ENCODE assay signal across 8 mouse cellular contexts in genomic region chr3:116835350-116835749, GRCm38 (mm10). TPM values are rescaled to one million over a fixed set of nuclear protein-coding genes. Genes with fewer than 3 reads are reported as not detected.
DNase-seq lines count a peak whose midpoint lies in the region; ATAC-seq and TF ChIP-seq lines count a peak whose summit lies in the region.

No protein-coding gene starts in this region.

- no peak for ATAC-seq in erythroblast, adult 5-6 weeks (replicated peaks; ENCODE audit: low FRiP score, poor library complexity, severe bottlenecking)
- no peak for ATAC-seq in lung, embryonic 16.5 days (ENCODE audit: low read depth)
- no peak for ATAC-seq in limb, embryonic 14.5 days (ENCODE audit: low FRiP score, low read depth)

- H3K9me3 ChIP-seq in erythroblast, embryonic 14.5 days (ENCODE audit: control insufficient read depth, low read length): no peaks in the 10 kb centered on the region
- H3K9me3 ChIP-seq in lung, embryonic 16.5 days (ENCODE audit: control insufficient read depth, low read length): no peaks in the 10 kb centered on the region
- H3K9me3 ChIP-seq in limb, embryonic 14.5 days (ENCODE audit: control insufficient read depth, low read length): no peaks in the 10 kb centered on the region

- WGBS in lung, embryonic 16.5 days: 65% methylated on average over 4 of the region's 4 CpGs
- WGBS in limb, embryonic 14.5 days: 72% methylated on average over 4 of the region's 4 CpGs
- 33% methylated on average over 4 of the region's 4 CpGs for WGBS in small intestine, adult 2 months

- peak overlapping the region; percentile 66 for H3K9ac ChIP-seq in lung, embryonic 16.5 days (ENCODE audit: low read length)
- H3K9ac ChIP-seq in limb, embryonic 14.5 days (ENCODE audit: low read depth, low read length, severe bottlenecking): peak overlapping the region; percentile 49; the same call in 1 of the 2 replicates

- H3K27ac ChIP-seq in lung, embryonic 16.5 days (ENCODE audit: low read length): no peak overlapping the region; the same call in 1 of the 2 replicates
- H3K27ac ChIP-seq in limb, embryonic 14.5 days (replicated peaks; ENCODE audit: low read depth, low read length): no peak overlapping the region
- H3K27ac ChIP-seq in small intestine, adult 2 months (ENCODE audit: insufficient read depth, low read depth, low read length): 0 out of 2 replicates have a peak overlapping the region, but pooled peaks have one; percentile 38

- no peak for TF ChIP-seq POLR2A in limb, embryonic 14.5 days (IDR thresholded peaks at IDR 0.05; ENCODE audit: borderline replicate concordance, extremely low read depth, insufficient read depth, insufficient read length)
- no peak for TF ChIP-seq POLR2A in small intestine, adult 2 months (IDR thresholded peaks at IDR 0.05; ENCODE audit: low read depth, low read length)

- no peak for TF ChIP-seq CTCF in small intestine, adult 2 months (IDR thresholded peaks at IDR 0.05; ENCODE audit: extremely low read depth, insufficient read length, insufficient replicate concordance, low read depth, low read length)

- H3K4me1 ChIP-seq in erythroblast, embryonic 14.5 days (ENCODE audit: control insufficient read depth): peaks cover 18% of the 10 kb centered on the region
- H3K4me1 ChIP-seq in lung, embryonic 16.5 days (replicated peaks; ENCODE audit: control insufficient read depth, insufficient read depth, low read length): peaks cover 3% of the 10 kb centered on the region; the same call in 1 of the 2 replicates
- H3K4me1 ChIP-seq in limb, embryonic 14.5 days (ENCODE audit: control insufficient read depth, insufficient read depth, low read length): no peaks in the 10 kb centered on the region
- no peaks in the 10 kb centered on the region; the same call in 1 of the 2 replicates for H3K4me1 ChIP-seq in small intestine, adult 2 months (ENCODE audit: control insufficient read depth, insufficient read depth, insufficient read length, low read length)

- no peak for DNase-seq in lung, postnatal 10 days
- no peak for DNase-seq in limb, embryonic 14.5 days (ENCODE audit: low spot score)
- DNase-seq in gastrocnemius, postnatal 25 days: no peak
- DNase-seq in gastrocnemius, postnatal 4 days (ENCODE audit: low spot score in 2 of 2): no peak

- H3K27me3 ChIP-seq in erythroblast, embryonic 14.5 days (ENCODE audit: control insufficient read depth): no peaks in the 10 kb centered on the region
- no peaks in the 10 kb centered on the region; the same call in 1 of the 2 replicates for H3K27me3 ChIP-seq in lung, embryonic 16.5 days (ENCODE audit: control insufficient read depth, insufficient read depth, low read depth, low read length)
- no peaks in the 10 kb centered on the region for H3K27me3 ChIP-seq in limb, embryonic 14.5 days (ENCODE audit: control insufficient read depth, insufficient read depth, low read length)
- H3K27me3 ChIP-seq in small intestine, adult 2 months (ENCODE audit: control insufficient read depth, insufficient read depth, low read length): no peaks in the 10 kb centered on the region

- H3K4me2 ChIP-seq in lung, embryonic 16.5 days (ENCODE audit: low read depth, low read length): peak overlapping the region; percentile 80
- peak overlapping the region; percentile 63 for H3K4me2 ChIP-seq in limb, embryonic 14.5 days (replicated peaks; ENCODE audit: low read depth, low read length, severe bottlenecking)

- no peaks in the 10 kb centered on the region for H3K36me3 ChIP-seq in erythroblast, embryonic 14.5 days (ENCODE audit: control insufficient read depth)
- no peaks in the 10 kb centered on the region for H3K36me3 ChIP-seq in lung, embryonic 16.5 days (ENCODE audit: control insufficient read depth, insufficient read depth, low read length)
- no peaks in the 10 kb centered on the region for H3K36me3 ChIP-seq in limb, embryonic 14.5 days (ENCODE audit: control insufficient read depth, insufficient read depth, low read length)
- no peaks in the 10 kb centered on the region for H3K36me3 ChIP-seq in small intestine, adult 2 months (ENCODE audit: control insufficient read depth, insufficient read depth, low read length)

- peak overlapping the region; percentile 55 for H3K4me3 ChIP-seq in erythroblast, embryonic 14.5 days (replicated peaks)
- peak overlapping the region; percentile 50; the same call in 1 of the 2 replicates for H3K4me3 ChIP-seq in lung, embryonic 16.5 days (ENCODE audit: low read length)
- peak overlapping the region; percentile 36 for H3K4me3 ChIP-seq in limb, embryonic 14.5 days (replicated peaks; ENCODE audit: low read length)
- no peak overlapping the region for H3K4me3 ChIP-seq in small intestine, adult 2 months (ENCODE audit: low read depth, low read length)

RNA-seq across cellular contexts. Expression of gene Frrs1, which starts 23.9 kb away (rescaled TPM):
- polyA plus RNA-seq in erythroblast, embryonic 14.5 days (2012): 0.92 and 1.8 TPM in 2 replicates
- 6.5 and 11.3 TPM in 2 replicates for total RNA-seq in erythroblast, adult 5-6 weeks (2015; ENCODE audit: low replicate concordance)
- total RNA-seq in erythroblast, adult 5-6 weeks (2017; ENCODE audit: low replicate concordance): 5.6 and 9.5 TPM in 2 replicates
- polyA plus RNA-seq in lung, embryonic 16.5 days (2015; fragmentation: Nextera tagmentation; extraction: Ambion mirVana): 7.2 and 7.5 TPM in 2 replicates
- 6.4 and 8.2 TPM in 2 replicates for polyA plus RNA-seq in limb, embryonic 14.5 days (2012; rRNA removed)
- polyA plus RNA-seq in limb, embryonic 14.5 days (2014; fragmentation: Nextera tagmentation; extraction: Ambion mirVana): 12.4 and 13.2 TPM in 2 replicates
- 19.5 and 23.1 TPM in 2 replicates for polyA plus RNA-seq in small intestine, adult 2 months (2012; rRNA removed)
- 1 to 10 TPM; 3.7 to 4.2 TPM for total RNA-seq in gastrocnemius, postnatal 25 days (2021)
- 1 to 10 TPM; 1.3 to 1.5 TPM for total RNA-seq in gastrocnemius, postnatal 4 days (2021)

RNA-seq across cellular contexts. Expression of gene Agl, which starts 27.4 kb away (rescaled TPM):
- not detected in 2 replicates for polyA plus RNA-seq in erythroblast, embryonic 14.5 days (2012)
- total RNA-seq in erythroblast, adult 5-6 weeks (2015; ENCODE audit: low replicate concordance): 3.3 and 4.4 TPM in 2 replicates
- total RNA-seq in erythroblast, adult 5-6 weeks (2017; ENCODE audit: low replicate concordance): 3.9 and 4.2 TPM in 2 replicates
- polyA plus RNA-seq in lung, embryonic 16.5 days (2015; fragmentation: Nextera tagmentation; extraction: Ambion mirVana): 17.6 and 18.3 TPM in 2 replicates
- polyA plus RNA-seq in limb, embryonic 14.5 days (2012; rRNA removed): 16.0 and 18.0 TPM in 2 replicates
- polyA plus RNA-seq in limb, embryonic 14.5 days (2014; fragmentation: Nextera tagmentation; extraction: Ambion mirVana): 25.1 and 26.9 TPM in 2 replicates
- polyA plus RNA-seq in small intestine, adult 2 months (2012; rRNA removed): 1.6 and 1.9 TPM in 2 replicates
- total RNA-seq in gastrocnemius, postnatal 25 days (2021): 100 to 1,000 TPM; 558 to 691 TPM
- total RNA-seq in gastrocnemius, postnatal 4 days (2021): 100 to 1,000 TPM; 272 to 307 TPM
